Mouse (Mus musculus): ENCODE measurements at regions not wholly inside any gene's neighbourhood (a gene's known extent, or its start where the extent isn't known, plus 50 kb on each side); places are given as distances from the start of the nearest gene placed in this dataset.

DNA sequence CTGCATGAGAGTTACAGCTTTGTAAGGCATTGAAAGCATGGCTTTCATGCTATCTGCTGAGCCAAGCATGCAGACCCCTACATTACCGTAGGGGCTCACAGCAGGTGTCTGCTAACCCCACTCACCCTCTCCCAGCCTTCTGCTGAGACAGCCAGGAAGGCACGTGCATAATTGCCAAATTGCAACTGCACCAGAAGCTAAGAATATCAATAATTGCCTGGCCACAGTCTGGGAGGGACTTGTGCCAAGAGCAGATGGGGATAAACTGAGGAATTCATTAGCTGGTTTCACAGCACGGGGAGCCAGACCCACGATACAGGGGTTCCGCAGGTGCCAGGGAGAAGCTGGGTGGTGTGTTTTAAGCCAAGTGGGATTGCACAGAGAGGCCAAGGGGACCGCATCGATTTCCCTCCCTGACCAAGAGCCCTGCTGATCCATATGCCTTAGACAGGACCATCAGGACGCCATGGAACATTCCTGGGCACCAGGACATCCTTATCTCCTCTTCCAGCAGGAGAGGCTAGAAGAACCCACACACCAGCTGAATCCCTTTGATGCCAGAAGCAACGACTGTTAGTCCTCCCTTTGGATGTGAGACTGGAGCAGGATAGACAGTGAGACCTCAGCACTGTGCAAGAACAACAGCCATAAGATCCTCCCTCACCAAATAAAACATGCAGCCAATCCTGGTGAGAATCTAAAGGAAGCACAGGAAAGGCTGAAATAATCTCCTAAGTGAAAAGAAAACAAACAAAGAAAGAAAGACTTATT is 84.8 kb upstream of the Glrp1 start:
- TF ChIP-seq POLR2AphosphoS2 (IDR thresholded peaks at IDR 0.05; ENCODE audit: insufficient read length, low read depth) (no peak), USF1 (IDR thresholded peaks at IDR 0.05; ENCODE audit: low read depth) (no peak), POLR2A (IDR thresholded peaks at IDR 0.05; ENCODE audit: insufficient read length, low read depth) (no peak), MAX (IDR thresholded peaks at IDR 0.05; ENCODE audit: low read depth) (no peak), E2F4 (IDR thresholded peaks at IDR 0.05; ENCODE audit: insufficient read depth) (no peak), MYOG (IDR thresholded peaks at IDR 0.05; ENCODE audit: control insufficient read depth in 1 of 3, insufficient read depth in 1 of 3, insufficient read length in 2 of 3, low read depth in 2 of 3) (no peak)
